Mouse (Mus musculus): ENCODE results near the gene Ak2. TPM values are rescaled to one million over a fixed set of nuclear protein-coding genes. Genes with fewer than 3 reads are reported as not detected.

Ak2 gene
- polyA plus RNA-seq, 1 experiment from 2014 or later, result 63.3 TPM

GRCm38 (mm10) chr4:128980890-128981832 is 10.6 kb upstream of the Ak2 start:
- Histone ChIP-seq H3K27ac (replicated peaks; ENCODE audit: low read depth, low read length) (no peak overlapping the region), H3K4me2 (ENCODE audit: low read length) (no peak overlapping the region), H3K36me3 (ENCODE audit: control insufficient read depth, insufficient read depth, low read length) (no peaks in the 10 kb centered on the region), H3K9ac (replicated peaks; ENCODE audit: low read length) (no peak overlapping the region), H3K27me3 (ENCODE audit: control insufficient read depth, insufficient read depth, low read length) (no peaks in the 10 kb centered on the region), H3K9me3 (ENCODE audit: control insufficient read depth, low read length) (no peaks in the 10 kb centered on the region), H3K4me1 (ENCODE audit: control insufficient read depth, insufficient read depth, low read length) (no peaks in the 10 kb centered on the region), H3K4me3 (replicated peaks; ENCODE audit: low read depth, low read length) (no peak overlapping the region)
- 83% methylated on average over 12 of the region's 12 CpGs for WGBS
- ATAC-seq (ENCODE audit: low FRiP score, low TSS enrichment) (no peak), DNase-seq (no peak)

GRCm38 (mm10) chr4:128981833-128982180 is 10.0 kb upstream of the Ak2 start:
- Histone ChIP-seq H3K36me3 (ENCODE audit: control insufficient read depth, insufficient read depth, low read length) (no peaks in the 10 kb centered on the region), H3K27me3 (ENCODE audit: control insufficient read depth, insufficient read depth, low read length) (no peaks in the 10 kb centered on the region), H3K4me2 (ENCODE audit: low read length) (no peak overlapping the region), H3K27ac (replicated peaks; ENCODE audit: low read depth, low read length) (no peak overlapping the region), H3K9me3 (ENCODE audit: control insufficient read depth, low read length) (no peaks in the 10 kb centered on the region), H3K4me3 (replicated peaks; ENCODE audit: low read depth, low read length) (no peak overlapping the region), H3K9ac (replicated peaks; ENCODE audit: low read length) (no peak overlapping the region), H3K4me1 (ENCODE audit: control insufficient read depth, insufficient read depth, low read length) (no peaks in the 10 kb centered on the region)
- no peak for ATAC-seq (ENCODE audit: low FRiP score, low TSS enrichment)
- DNase-seq, result no peak
- WGBS, result 79% methylated on average over 11 of the region's 11 CpGs

- no peaks in the 10 kb centered on the region for H3K4me1 ChIP-seq (ENCODE audit: control insufficient read depth, insufficient read depth, low read length)
- H3K9ac ChIP-seq (replicated peaks; ENCODE audit: low read length), result no peak overlapping the region
- no peak for ATAC-seq (ENCODE audit: low FRiP score, low TSS enrichment)
- no peak overlapping the region for H3K4me3 ChIP-seq (replicated peaks; ENCODE audit: low read depth, low read length)
- H3K9me3 ChIP-seq (ENCODE audit: control insufficient read depth, low read length), result no peaks in the 10 kb centered on the region
- H3K36me3 ChIP-seq (ENCODE audit: control insufficient read depth, insufficient read depth, low read length), result no peaks in the 10 kb centered on the region
- no peak for DNase-seq
- H3K27me3 ChIP-seq (ENCODE audit: control insufficient read depth, insufficient read depth, low read length), result no peaks in the 10 kb centered on the region
- H3K4me2 ChIP-seq (ENCODE audit: low read length), result no peak overlapping the region
- H3K27ac ChIP-seq (replicated peaks; ENCODE audit: low read depth, low read length), result no peak overlapping the region
- 86% methylated on average over 2 of the region's 2 CpGs for WGBS
Measured at GRCm38 (mm10) chr4:128983151-128983550, 8.6 kb upstream of the Ak2 start.

- H3K36me3 ChIP-seq (ENCODE audit: control insufficient read depth, insufficient read depth, low read length), result no peaks in the 10 kb centered on the region
- H3K27ac ChIP-seq (replicated peaks; ENCODE audit: low read depth, low read length), result no peak overlapping the region
- 73% methylated on average over 2 of the region's 2 CpGs for WGBS
- no peak overlapping the region for H3K4me2 ChIP-seq (ENCODE audit: low read length)
- no peaks in the 10 kb centered on the region for H3K27me3 ChIP-seq (ENCODE audit: control insufficient read depth, insufficient read depth, low read length)
- H3K9ac ChIP-seq (replicated peaks; ENCODE audit: low read length), result no peak overlapping the region
- H3K4me3 ChIP-seq (replicated peaks; ENCODE audit: low read depth, low read length), result no peak overlapping the region
- DNase-seq (no peak), ATAC-seq (ENCODE audit: low FRiP score, low TSS enrichment) (no peak)
- H3K4me1 ChIP-seq (ENCODE audit: control insufficient read depth, insufficient read depth, low read length), result no peaks in the 10 kb centered on the region
- H3K9me3 ChIP-seq (ENCODE audit: control insufficient read depth, low read length), result no peaks in the 10 kb centered on the region
Measured at GRCm38 (mm10) chr4:128983656-128984055, 8.1 kb upstream of the Ak2 start.

- Histone ChIP-seq H3K4me2 (ENCODE audit: low read length) (no peak overlapping the region), H3K9me3 (ENCODE audit: control insufficient read depth, low read length) (no peaks in the 10 kb centered on the region), H3K4me3 (replicated peaks; ENCODE audit: low read depth, low read length) (no peak overlapping the region), H3K9ac (replicated peaks; ENCODE audit: low read length) (no peak overlapping the region), H3K27ac (replicated peaks; ENCODE audit: low read depth, low read length) (no peak overlapping the region), H3K4me1 (ENCODE audit: control insufficient read depth, insufficient read depth, low read length) (no peaks in the 10 kb centered on the region), H3K36me3 (ENCODE audit: control insufficient read depth, insufficient read depth, low read length) (no peaks in the 10 kb centered on the region), H3K27me3 (ENCODE audit: control insufficient read depth, insufficient read depth, low read length) (no peaks in the 10 kb centered on the region)
- WGBS, result 85% methylated on average over 3 of the region's 3 CpGs
- ATAC-seq (ENCODE audit: low FRiP score, low TSS enrichment) (no peak), DNase-seq (no peak)
Measured at GRCm38 (mm10) chr4:128984600-128984999, 7.2 kb upstream of the Ak2 start.

- H3K4me1 ChIP-seq (ENCODE audit: control insufficient read depth, insufficient read depth, low read length), result peaks cover 3% of the 10 kb centered on the region
- 53% methylated on average over 3 of the region's 3 CpGs for WGBS
- DNase-seq (no peak), ATAC-seq (ENCODE audit: low FRiP score, low TSS enrichment) (no peak)
- no peak overlapping the region for H3K9ac ChIP-seq (replicated peaks; ENCODE audit: low read length)
- H3K27me3 ChIP-seq (ENCODE audit: control insufficient read depth, insufficient read depth, low read length), result no peaks in the 10 kb centered on the region
- no peak overlapping the region for H3K4me3 ChIP-seq (replicated peaks; ENCODE audit: low read depth, low read length)
- no peak overlapping the region for H3K4me2 ChIP-seq (ENCODE audit: low read length)
- H3K9me3 ChIP-seq (ENCODE audit: control insufficient read depth, low read length), result no peaks in the 10 kb centered on the region
- no peak overlapping the region for H3K27ac ChIP-seq (replicated peaks; ENCODE audit: low read depth, low read length)
- H3K36me3 ChIP-seq (ENCODE audit: control insufficient read depth, insufficient read depth, low read length), result no peaks in the 10 kb centered on the region
Measured at GRCm38 (mm10) chr4:128988911-128989310, 2.8 kb upstream of the Ak2 start.

- Histone ChIP-seq H3K9ac (replicated peaks; ENCODE audit: low read length) (no peak overlapping the region), H3K9me3 (ENCODE audit: control insufficient read depth, low read length) (no peaks in the 10 kb centered on the region), H3K27ac (replicated peaks; ENCODE audit: low read depth, low read length) (no peak overlapping the region), H3K4me3 (replicated peaks; ENCODE audit: low read depth, low read length) (no peak overlapping the region), H3K36me3 (ENCODE audit: control insufficient read depth, insufficient read depth, low read length) (no peaks in the 10 kb centered on the region), H3K27me3 (ENCODE audit: control insufficient read depth, insufficient read depth, low read length) (no peaks in the 10 kb centered on the region), H3K4me2 (ENCODE audit: low read length) (no peak overlapping the region), H3K4me1 (ENCODE audit: control insufficient read depth, insufficient read depth, low read length) (peaks cover 11% of the 10 kb centered on the region)
- DNase-seq (no peak), ATAC-seq (ENCODE audit: low FRiP score, low TSS enrichment) (no peak)
- 54% methylated on average over 11 of the region's 11 CpGs for WGBS
Measured at GRCm38 (mm10) chr4:128989678-128990077, 2.1 kb upstream of the Ak2 start.

GRCm38 (mm10) chr4:128992176-128992575 is 418 bp downstream of the Ak2 start:
- DNase-seq (no peak), ATAC-seq (ENCODE audit: low FRiP score, low TSS enrichment) (no peak)
- Histone ChIP-seq H3K27me3 (ENCODE audit: control insufficient read depth, insufficient read depth, low read length) (no peaks in the 10 kb centered on the region), H3K36me3 (ENCODE audit: control insufficient read depth, insufficient read depth, low read length) (peaks cover 8% of the 10 kb centered on the region; the same call in 1 of the 2 replicates), H3K4me2 (ENCODE audit: low read length) (no peak overlapping the region), H3K4me1 (ENCODE audit: control insufficient read depth, insufficient read depth, low read length) (peaks cover 11% of the 10 kb centered on the region), H3K27ac (replicated peaks; ENCODE audit: low read depth, low read length) (no peak overlapping the region), H3K9ac (replicated peaks; ENCODE audit: low read length) (no peak overlapping the region), H3K9me3 (ENCODE audit: control insufficient read depth, low read length) (no peaks in the 10 kb centered on the region), H3K4me3 (replicated peaks; ENCODE audit: low read depth, low read length) (no peak overlapping the region)
- WGBS, result 97% methylated on average over 3 of the region's 3 CpGs
